Mouse (Mus musculus): ENCODE data around the gene Lyst. TPM values are rescaled to one million over a fixed set of nuclear protein-coding genes. Genes with fewer than 3 reads are reported as not detected.
"Not testable (repeated sequence)": the region's sequence is repeated elsewhere in the genome, so short reads cannot be mapped to it uniquely, and the experiment has no call there.

The Lyst gene
- polyA plus RNA-seq, 1 experiment from 2014 or later = 2.3 TPM

DNA sequence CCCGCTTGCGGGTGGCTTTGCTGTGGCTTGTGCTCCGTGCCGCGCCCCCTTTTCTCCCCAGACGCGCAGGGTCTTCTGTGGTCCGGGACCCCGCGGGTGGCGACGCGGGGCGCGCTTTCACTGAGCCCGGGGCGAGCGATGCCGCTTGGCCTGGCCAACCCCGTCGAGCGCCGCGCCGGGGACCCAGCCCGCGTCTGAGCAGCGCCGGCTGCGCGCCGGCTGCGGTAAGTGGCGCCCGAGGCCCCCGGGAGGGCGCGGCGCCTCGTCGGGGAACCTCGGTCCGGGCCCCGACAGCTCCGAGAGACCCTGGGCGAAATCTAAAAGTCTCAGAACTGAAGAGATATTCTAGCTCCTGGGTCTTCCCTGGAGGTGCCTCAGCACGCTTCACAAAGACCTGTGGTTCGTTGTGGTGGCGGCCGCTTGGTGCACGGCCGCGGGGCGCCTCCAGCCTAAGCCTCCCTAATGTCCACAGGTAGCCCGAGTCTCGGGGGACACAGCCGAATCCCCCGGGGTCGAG, 194.3 kb downstream of the Lyst start:
- DNase-seq (ENCODE audit: low spot score) (peak; percentile 41), ATAC-seq (ENCODE audit: insufficient number of reproducible peaks, low FRiP score, low TSS enrichment, low read depth) (peak; percentile 35; the same call in 1 of the 2 replicates)
- Histone ChIP-seq H3K27ac (replicated peaks; ENCODE audit: low read depth, low read length) (no peak overlapping the region), H3K36me3 (ENCODE audit: control insufficient read depth, insufficient read depth, low read length) (no peaks in the 10 kb centered on the region), H3K9me3 (ENCODE audit: control insufficient read depth, low read length) (no peaks in the 10 kb centered on the region), H3K4me3 (ENCODE audit: low read depth, low read length) (peak overlapping the region; percentile 27), H3K4me2 (ENCODE audit: low read depth, severe bottlenecking) (peak overlapping the region; percentile 92), H3K27me3 (ENCODE audit: control insufficient read depth, insufficient read depth, low read length) (peaks cover 31% of the 10 kb centered on the region), H3K9ac (ENCODE audit: low read length) (peak overlapping the region; percentile 49), H3K4me1 (ENCODE audit: control insufficient read depth, insufficient read depth, low read length) (peaks cover 9% of the 10 kb centered on the region)
- under 1% methylated on average over 57 of the region's 59 CpGs for WGBS

DNA sequence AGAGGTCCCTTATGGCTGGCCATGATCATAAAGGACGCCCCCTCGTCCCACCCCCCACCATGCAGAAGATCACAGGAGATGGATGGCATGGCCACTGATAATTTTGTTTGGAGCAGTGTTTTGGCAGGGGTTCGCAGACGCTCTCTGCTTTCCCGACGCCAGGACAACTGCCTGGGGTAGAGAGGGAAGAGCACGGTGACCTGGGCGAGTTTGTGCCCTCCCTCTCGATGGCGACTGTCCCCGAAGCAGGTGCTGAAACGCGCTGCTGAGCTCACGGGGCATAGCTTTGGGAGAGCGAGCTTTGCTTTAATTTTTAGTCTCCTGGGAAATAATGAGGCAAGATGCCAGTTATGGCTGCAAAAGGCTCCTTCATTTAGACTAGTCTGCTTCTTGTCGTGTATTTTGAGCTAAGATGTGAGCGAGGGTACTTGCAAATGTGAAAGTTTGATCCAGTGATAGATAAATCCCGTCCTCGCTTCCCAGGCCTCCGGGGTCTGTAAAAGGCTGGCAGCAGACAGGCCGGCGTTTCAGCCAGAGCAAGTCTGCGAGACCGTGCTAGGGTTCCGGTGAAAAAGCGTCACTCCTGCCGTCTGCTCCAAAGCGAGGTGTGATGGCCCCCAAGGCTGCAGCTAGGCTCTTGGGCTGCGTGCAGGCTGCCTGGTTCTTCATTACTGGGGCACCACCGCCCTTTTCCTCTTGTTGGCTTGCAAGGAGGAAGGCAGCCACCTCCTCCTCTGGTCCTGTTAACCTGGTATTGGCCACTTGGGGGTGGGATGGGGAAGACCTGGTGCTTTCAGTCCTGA, 195.0 kb downstream of the Lyst start:
- WGBS = 1% methylated on average over 30 of the region's 30 CpGs

GRCm38 (mm10) chr13:13786971-13787370, 196.8 kb downstream of the Lyst start:
- Histone ChIP-seq H3K4me2 (ENCODE audit: low read depth, severe bottlenecking) (no peak overlapping the region), H3K27ac (replicated peaks; ENCODE audit: low read depth, low read length) (no peak overlapping the region), H3K27me3 (ENCODE audit: control insufficient read depth, insufficient read depth, low read length) (peaks cover 31% of the 10 kb centered on the region), H3K9me3 (ENCODE audit: control insufficient read depth, low read length) (no peaks in the 10 kb centered on the region), H3K36me3 (ENCODE audit: control insufficient read depth, insufficient read depth, low read length) (no peaks in the 10 kb centered on the region), H3K4me3 (ENCODE audit: low read depth, low read length) (no peak overlapping the region), H3K9ac (ENCODE audit: low read length) (no peak overlapping the region), H3K4me1 (ENCODE audit: control insufficient read depth, insufficient read depth, low read length) (peaks cover 9% of the 10 kb centered on the region)
- DNase-seq (ENCODE audit: low spot score) (no peak), ATAC-seq (ENCODE audit: insufficient number of reproducible peaks, low FRiP score, low TSS enrichment, low read depth) (no peak)
- WGBS = 90% methylated on average over 6 of the region's 6 CpGs

More for the DNA sequence above, 195.0 kb downstream of the Lyst start:
- Histone ChIP-seq H3K9ac (ENCODE audit: low read length) (no peak overlapping the region), H3K9me3 (ENCODE audit: control insufficient read depth, low read length) (no peaks in the 10 kb centered on the region), H3K4me1 (ENCODE audit: control insufficient read depth, insufficient read depth, low read length) (peaks cover 9% of the 10 kb centered on the region), H3K4me3 (ENCODE audit: low read depth, low read length) (peak overlapping the region; percentile 27), H3K27ac (replicated peaks; ENCODE audit: low read depth, low read length) (no peak overlapping the region), H3K4me2 (ENCODE audit: low read depth, severe bottlenecking) (peak overlapping the region; percentile 92), H3K36me3 (ENCODE audit: control insufficient read depth, insufficient read depth, low read length) (no peaks in the 10 kb centered on the region), H3K27me3 (ENCODE audit: control insufficient read depth, insufficient read depth, low read length) (peaks cover 31% of the 10 kb centered on the region)
- ATAC-seq (ENCODE audit: insufficient number of reproducible peaks, low FRiP score, low TSS enrichment, low read depth) (no peak), DNase-seq (ENCODE audit: low spot score) (peak; percentile 72)

GRCm38 (mm10) chr13:13788070-13788469, 197.9 kb downstream of the Lyst start:
- H3K36me3 ChIP-seq (ENCODE audit: control insufficient read depth, insufficient read depth, low read length) = no peaks in the 10 kb centered on the region
- no peak overlapping the region for H3K9ac ChIP-seq (ENCODE audit: low read length)
- WGBS = 87% methylated on average over 4 of the region's 4 CpGs
- H3K4me1 ChIP-seq (ENCODE audit: control insufficient read depth, insufficient read depth, low read length) = peaks cover 9% of the 10 kb centered on the region
- no peaks in the 10 kb centered on the region for H3K9me3 ChIP-seq (ENCODE audit: control insufficient read depth, low read length)
- H3K4me3 ChIP-seq (ENCODE audit: low read depth, low read length) = no peak overlapping the region
- DNase-seq (ENCODE audit: low spot score) = no peak
- peaks cover 28% of the 10 kb centered on the region for H3K27me3 ChIP-seq (ENCODE audit: control insufficient read depth, insufficient read depth, low read length)
- H3K27ac ChIP-seq (replicated peaks; ENCODE audit: low read depth, low read length) = no peak overlapping the region
- no peak for ATAC-seq (ENCODE audit: insufficient number of reproducible peaks, low FRiP score, low TSS enrichment, low read depth)
- no peak overlapping the region for H3K4me2 ChIP-seq (ENCODE audit: low read depth, severe bottlenecking)

DNA sequence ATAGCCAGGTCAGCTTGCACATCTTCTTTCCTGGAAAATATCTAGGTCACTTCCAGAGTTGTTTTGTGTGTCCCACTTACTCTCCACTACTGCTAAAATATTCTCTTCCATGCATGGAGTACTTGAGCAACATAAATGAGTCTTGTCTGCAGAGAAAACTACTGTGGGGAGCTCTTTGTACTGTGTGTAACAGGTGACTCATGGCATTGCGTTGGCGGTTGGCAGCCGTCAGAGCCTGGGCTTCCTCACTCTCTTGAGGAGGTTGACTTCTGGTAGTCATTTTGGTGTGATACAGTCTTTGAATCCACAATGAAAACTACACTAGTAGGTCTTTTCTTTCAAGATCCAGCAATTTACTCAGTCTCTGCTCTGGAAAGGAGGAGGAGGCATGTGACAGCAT, 201.8 kb downstream of the Lyst start:
- no peaks in the 10 kb centered on the region for H3K9me3 ChIP-seq (ENCODE audit: control insufficient read depth, low read length)
- H3K4me2 ChIP-seq (ENCODE audit: low read depth, severe bottlenecking) = no peak overlapping the region
- DNase-seq (ENCODE audit: low spot score) (no peak), ATAC-seq (ENCODE audit: insufficient number of reproducible peaks, low FRiP score, low TSS enrichment, low read depth) (no peak)
- H3K27ac ChIP-seq (replicated peaks; ENCODE audit: low read depth, low read length) = no peak overlapping the region
- no peak overlapping the region for H3K9ac ChIP-seq (ENCODE audit: low read length)
- no peaks in the 10 kb centered on the region for H3K36me3 ChIP-seq (ENCODE audit: control insufficient read depth, insufficient read depth, low read length)
- no peaks in the 10 kb centered on the region for H3K4me1 ChIP-seq (ENCODE audit: control insufficient read depth, insufficient read depth, low read length)
- H3K4me3 ChIP-seq (ENCODE audit: low read depth, low read length) = no peak overlapping the region
- WGBS = 92% methylated on average over 3 of the region's 3 CpGs
- no peaks in the 10 kb centered on the region for H3K27me3 ChIP-seq (ENCODE audit: control insufficient read depth, insufficient read depth, low read length)

- Histone ChIP-seq H3K9ac (ENCODE audit: low read length) (no peak overlapping the region), H3K4me1 (ENCODE audit: control insufficient read depth, insufficient read depth, low read length) (no peaks in the 10 kb centered on the region), H3K36me3 (ENCODE audit: control insufficient read depth, insufficient read depth, low read length) (no peaks in the 10 kb centered on the region), H3K27me3 (ENCODE audit: control insufficient read depth, insufficient read depth, low read length) (no peaks in the 10 kb centered on the region), H3K9me3 (ENCODE audit: control insufficient read depth, low read length) (no peaks in the 10 kb centered on the region), H3K4me2 (ENCODE audit: low read depth, severe bottlenecking) (no peak overlapping the region), H3K27ac (replicated peaks; ENCODE audit: low read depth, low read length) (no peak overlapping the region), H3K4me3 (ENCODE audit: low read depth, low read length) (no peak overlapping the region)
- no peak for ATAC-seq (ENCODE audit: insufficient number of reproducible peaks, low FRiP score, low TSS enrichment, low read depth)
- DNase-seq (ENCODE audit: low spot score) = no peak
- 58% methylated on average over 5 of the region's 5 CpGs for WGBS
Observed at GRCm38 (mm10) chr13:13795166-13795832, 205.1 kb downstream of the Lyst start.

DNA sequence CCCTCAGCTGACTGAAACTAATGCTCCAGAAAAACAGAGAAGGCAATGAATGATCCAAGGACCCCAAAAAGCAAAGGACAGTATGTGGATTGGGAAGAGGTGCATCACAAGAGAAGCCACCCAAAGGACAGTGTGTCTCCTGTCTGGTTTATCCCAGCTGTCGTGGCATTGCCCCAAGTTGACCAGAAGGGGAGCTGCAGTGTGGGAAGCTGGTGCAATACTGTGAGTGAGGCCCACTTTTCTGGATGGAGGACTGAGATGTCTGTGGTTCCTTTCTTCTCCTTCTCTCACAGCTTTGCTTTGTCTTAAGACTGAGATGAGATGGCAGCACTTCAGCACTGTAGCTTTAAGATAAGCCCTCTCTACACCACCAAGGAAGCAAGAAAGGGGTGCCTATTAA, 205.9 kb downstream of the Lyst start:
- no peaks in the 10 kb centered on the region for H3K4me1 ChIP-seq (ENCODE audit: control insufficient read depth, insufficient read depth, low read length)
- WGBS = 92% methylated on average over 1 of the region's 1 CpGs
- no peak for ATAC-seq (ENCODE audit: insufficient number of reproducible peaks, low FRiP score, low TSS enrichment, low read depth)
- H3K27me3 ChIP-seq (ENCODE audit: control insufficient read depth, insufficient read depth, low read length) = no peaks in the 10 kb centered on the region
- no peak for DNase-seq (ENCODE audit: low spot score)
- H3K4me2 ChIP-seq (ENCODE audit: low read depth, severe bottlenecking) = no peak overlapping the region
- no peaks in the 10 kb centered on the region for H3K9me3 ChIP-seq (ENCODE audit: control insufficient read depth, low read length)
- no peak overlapping the region for H3K9ac ChIP-seq (ENCODE audit: low read length)
- H3K27ac ChIP-seq (replicated peaks; ENCODE audit: low read depth, low read length) = no peak overlapping the region
- no peaks in the 10 kb centered on the region for H3K36me3 ChIP-seq (ENCODE audit: control insufficient read depth, insufficient read depth, low read length)
- no peak overlapping the region for H3K4me3 ChIP-seq (ENCODE audit: low read depth, low read length)

DNA sequence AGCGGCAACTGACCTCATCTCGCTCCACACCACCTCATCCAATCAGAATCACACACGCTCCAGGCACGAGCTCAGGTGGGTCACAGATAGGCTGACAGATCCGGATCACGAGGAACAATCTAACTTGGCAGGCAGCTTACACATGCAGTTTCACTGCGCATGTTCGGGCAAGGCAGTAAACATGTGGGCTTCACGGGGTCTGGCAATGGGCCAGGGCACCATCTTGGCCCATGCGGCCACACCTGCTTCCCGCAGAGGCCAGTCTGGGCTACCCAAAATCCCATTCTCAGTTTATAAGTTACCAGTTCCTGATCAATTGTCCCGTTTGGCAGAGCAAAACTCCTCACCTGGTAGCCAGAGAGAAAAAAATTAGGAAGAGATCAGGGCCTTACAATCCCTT, 207.6 kb downstream of the Lyst start:
- H3K4me2 ChIP-seq (ENCODE audit: low read depth, severe bottlenecking); H3K9me3 ChIP-seq (ENCODE audit: control insufficient read depth, low read length); H3K27me3 ChIP-seq (ENCODE audit: control insufficient read depth, insufficient read depth, low read length); H3K4me1 ChIP-seq (ENCODE audit: control insufficient read depth, insufficient read depth, low read length); H3K27ac ChIP-seq (replicated peaks; ENCODE audit: low read depth, low read length); H3K9ac ChIP-seq (ENCODE audit: low read length); ATAC-seq (ENCODE audit: insufficient number of reproducible peaks, low FRiP score, low TSS enrichment, low read depth); DNase-seq (ENCODE audit: low spot score); H3K4me3 ChIP-seq (ENCODE audit: low read depth, low read length); H3K36me3 ChIP-seq (ENCODE audit: control insufficient read depth, insufficient read depth, low read length): not testable (repeated sequence)
- 92% methylated on average over 12 of the region's 12 CpGs for WGBS
